Mouse (Mus musculus): ENCODE results near the gene Agtr1b. TPM values are rescaled to one million over a fixed set of nuclear protein-coding genes. Genes with fewer than 3 reads are reported as not detected.

Agtr1b gene
- 0.17 TPM in 1 of 2 replicates, not detected in the other for polyA plus RNA-seq (2014; fragmentation: Nextera tagmentation; extraction: Ambion mirVana)

DNA sequence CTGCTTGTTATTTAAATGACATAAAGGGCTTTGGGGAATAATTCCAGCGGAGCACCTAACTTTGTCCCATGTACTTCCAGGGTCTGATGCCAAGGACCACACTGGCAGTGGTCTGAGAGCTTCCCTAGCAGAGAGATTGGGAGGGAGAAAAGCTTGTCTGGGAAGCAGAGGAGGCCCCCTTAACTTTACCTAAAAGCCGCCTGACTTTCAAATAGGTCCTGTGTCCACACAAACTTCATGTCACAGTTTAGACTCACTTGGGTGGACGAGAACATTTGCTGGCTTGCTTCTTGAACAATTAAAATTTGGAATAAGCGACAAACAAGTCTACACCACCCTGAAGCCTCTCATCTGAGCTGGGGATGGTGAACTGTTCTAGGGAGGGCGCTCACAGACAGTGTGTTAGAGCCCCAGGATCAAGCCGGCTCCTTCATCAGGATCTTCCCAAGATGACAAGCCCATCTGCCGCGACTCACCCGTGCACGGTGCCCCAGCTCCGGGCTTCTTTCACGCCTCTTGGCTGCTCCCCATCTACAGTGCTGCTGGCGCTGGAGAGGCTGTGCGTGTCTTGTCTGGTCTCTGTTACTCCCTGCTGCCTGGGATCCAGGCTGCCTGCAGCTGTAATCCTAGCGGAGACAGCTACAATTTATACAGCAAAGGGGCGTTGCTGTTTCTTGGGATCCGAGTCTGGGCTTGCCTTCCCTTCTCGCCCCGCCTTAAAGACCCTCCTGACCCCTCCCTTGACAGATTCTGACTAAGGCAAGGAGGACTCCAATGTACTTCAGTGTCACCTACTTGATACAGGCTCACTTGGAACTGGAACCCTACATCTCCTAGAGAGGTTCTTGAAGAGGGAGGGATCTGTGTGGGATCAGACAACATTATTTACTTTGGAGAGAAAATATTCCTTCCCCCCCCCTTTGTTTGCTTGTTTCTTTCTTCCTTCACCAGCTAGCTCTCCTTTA lies at the start of gene Agtr1b:
Gene Agtr1b, minus strand, starts transcription at position 620 of the 965 bp plus-strand sequence.
- H3K4me3 ChIP-seq (ENCODE audit: low read depth, low read length), result peak within 1 kb of the TSS; percentile 13; the same call in 1 of the 2 replicates
- ATAC-seq (ENCODE audit: low FRiP score), result peak; percentile 88
- H3K27ac ChIP-seq (ENCODE audit: low read depth, low read length), result no peak within 1 kb of the TSS
- H3K4me1 ChIP-seq (replicated peaks; ENCODE audit: control insufficient read depth, insufficient read depth, low read length), result no peaks in the 10 kb centered on the region
- no peaks in the 10 kb centered on the region for H3K36me3 ChIP-seq (ENCODE audit: control insufficient read depth, insufficient read depth, low read length)
- no peaks in the 10 kb centered on the region for H3K27me3 ChIP-seq (ENCODE audit: control insufficient read depth, insufficient read depth, low read length)
- peak within 1 kb of the TSS; percentile 42 for H3K4me2 ChIP-seq (replicated peaks; ENCODE audit: low read depth, low read length)
- no peaks in the 10 kb centered on the region for H3K9me3 ChIP-seq (ENCODE audit: control insufficient read depth, low read length)
- peak within 1 kb of the TSS; percentile 37; the same call in 1 of the 2 replicates for H3K9ac ChIP-seq (ENCODE audit: low read depth, low read length)
- 11% methylated on average over 19 of the region's 19 CpGs for WGBS
- peak; percentile 43 for DNase-seq (ENCODE audit: low spot score)

DNA sequence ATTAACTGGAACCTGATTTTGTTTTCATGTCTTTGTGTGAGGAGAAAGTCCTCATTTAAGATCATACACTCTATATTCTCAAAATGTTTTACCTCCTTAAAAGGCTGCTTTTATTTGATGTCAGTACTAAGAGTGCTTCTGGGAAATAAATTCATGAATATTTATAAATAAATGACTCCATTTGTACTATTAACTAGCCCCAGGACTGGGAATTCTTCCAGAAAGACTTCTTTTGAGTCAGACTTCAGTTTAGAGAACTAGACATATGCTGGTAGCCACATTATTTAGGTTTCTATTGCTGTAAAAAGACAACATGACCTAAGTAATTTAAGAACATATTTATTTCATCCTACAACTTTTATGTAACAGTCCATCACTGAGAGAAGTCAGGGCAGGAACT lies 13.4 kb downstream of the Agtr1b start:
- no peak overlapping the region for H3K27ac ChIP-seq (ENCODE audit: low read depth, low read length)
- H3K9me3 ChIP-seq (ENCODE audit: control insufficient read depth, low read length), result no peaks in the 10 kb centered on the region
- H3K27me3 ChIP-seq (ENCODE audit: control insufficient read depth, insufficient read depth, low read length), result no peaks in the 10 kb centered on the region
- no peak overlapping the region for H3K4me3 ChIP-seq (ENCODE audit: low read depth, low read length)
- DNase-seq (ENCODE audit: low spot score) (no peak), ATAC-seq (ENCODE audit: low FRiP score) (no peak)
- H3K36me3 ChIP-seq (ENCODE audit: control insufficient read depth, insufficient read depth, low read length), result no peaks in the 10 kb centered on the region
- no peaks in the 10 kb centered on the region for H3K4me1 ChIP-seq (replicated peaks; ENCODE audit: control insufficient read depth, insufficient read depth, low read length)
- no peak overlapping the region for H3K4me2 ChIP-seq (replicated peaks; ENCODE audit: low read depth, low read length)
- H3K9ac ChIP-seq (ENCODE audit: low read depth, low read length), result no peak overlapping the region

DNA sequence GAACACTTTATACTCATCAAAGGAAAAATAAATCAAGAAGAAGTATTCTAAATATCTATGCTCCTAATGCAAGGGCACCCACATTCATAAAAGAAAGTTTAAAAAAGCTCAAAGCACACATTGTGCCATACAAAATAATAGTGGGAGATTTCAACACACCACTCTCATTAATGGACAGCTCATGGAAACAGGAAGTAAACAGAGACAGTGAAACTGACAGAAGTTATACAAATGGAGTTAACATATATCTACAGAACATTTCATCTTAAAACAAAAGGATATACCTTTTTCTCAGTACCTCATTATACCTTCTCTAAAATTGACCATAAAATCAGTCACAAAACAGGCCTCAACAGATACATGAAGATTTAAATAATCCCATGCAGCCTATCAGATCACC lies 18.8 kb downstream of the Agtr1b start:
- DNase-seq (ENCODE audit: low spot score), result no peak
- H3K4me3 ChIP-seq (ENCODE audit: low read depth, low read length), result no peak overlapping the region
- no peaks in the 10 kb centered on the region for H3K9me3 ChIP-seq (ENCODE audit: control insufficient read depth, low read length)
- H3K27me3 ChIP-seq (ENCODE audit: control insufficient read depth, insufficient read depth, low read length), result no peaks in the 10 kb centered on the region
- no peak overlapping the region for H3K4me2 ChIP-seq (replicated peaks; ENCODE audit: low read depth, low read length)
- no peaks in the 10 kb centered on the region for H3K36me3 ChIP-seq (ENCODE audit: control insufficient read depth, insufficient read depth, low read length)
- no peak for ATAC-seq (ENCODE audit: low FRiP score)
- no peaks in the 10 kb centered on the region for H3K4me1 ChIP-seq (replicated peaks; ENCODE audit: control insufficient read depth, insufficient read depth, low read length)
- no peak overlapping the region for H3K27ac ChIP-seq (ENCODE audit: low read depth, low read length)
- no peak overlapping the region for H3K9ac ChIP-seq (ENCODE audit: low read depth, low read length)

DNA sequence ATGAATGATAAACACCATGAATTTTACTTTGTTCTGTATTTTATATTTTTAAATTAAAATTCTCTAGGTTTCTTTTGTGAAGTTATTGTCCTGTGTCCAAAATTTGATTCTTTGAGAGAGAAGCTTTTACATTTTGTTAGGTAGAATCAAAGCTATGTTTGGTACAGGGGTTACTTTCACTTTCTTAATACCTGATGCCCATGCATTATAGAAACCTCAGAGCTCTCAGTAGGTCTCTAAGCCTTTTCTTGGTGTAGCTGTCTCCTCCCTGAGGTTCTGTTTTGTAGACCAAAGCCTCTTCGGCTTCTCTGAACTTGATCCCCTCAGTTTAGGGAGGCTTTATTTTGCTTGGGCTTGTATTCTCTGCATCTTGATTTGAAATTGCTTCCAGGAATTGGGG lies 26.6 kb downstream of the Agtr1b start:
- Histone ChIP-seq H3K4me2 (replicated peaks; ENCODE audit: low read depth, low read length) (no peak overlapping the region), H3K9ac (ENCODE audit: low read depth, low read length) (no peak overlapping the region), H3K36me3 (ENCODE audit: control insufficient read depth, insufficient read depth, low read length) (no peaks in the 10 kb centered on the region), H3K27ac (ENCODE audit: low read depth, low read length) (no peak overlapping the region), H3K4me1 (replicated peaks; ENCODE audit: control insufficient read depth, insufficient read depth, low read length) (no peaks in the 10 kb centered on the region), H3K9me3 (ENCODE audit: control insufficient read depth, low read length) (no peaks in the 10 kb centered on the region), H3K4me3 (ENCODE audit: low read depth, low read length) (no peak overlapping the region), H3K27me3 (ENCODE audit: control insufficient read depth, insufficient read depth, low read length) (no peaks in the 10 kb centered on the region)
- DNase-seq (ENCODE audit: low spot score) (no peak), ATAC-seq (ENCODE audit: low FRiP score) (no peak)
- 91% methylated on average over 1 of the region's 1 CpGs for WGBS

DNA sequence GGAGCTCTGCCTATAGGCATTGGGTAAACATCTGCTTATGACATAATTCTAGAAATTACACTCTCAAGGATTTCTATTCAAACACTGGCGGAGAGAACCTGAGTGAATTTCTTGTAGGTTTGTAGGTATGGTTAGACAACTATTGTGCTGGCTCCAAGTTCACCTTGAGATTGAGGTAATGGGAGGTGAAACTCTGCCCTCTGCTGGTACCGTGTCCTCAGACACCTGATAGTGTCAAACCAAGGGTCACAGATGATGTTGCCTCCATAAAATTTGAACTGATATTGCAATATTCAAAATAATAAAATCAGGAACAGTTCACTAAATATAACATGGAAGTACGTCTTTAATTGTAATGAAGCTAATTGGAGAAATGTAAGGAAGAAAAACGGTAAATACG lies 32.3 kb downstream of the Agtr1b start:
- Histone ChIP-seq H3K4me2 (replicated peaks; ENCODE audit: low read depth, low read length) (no peak overlapping the region), H3K27ac (ENCODE audit: low read depth, low read length) (no peak overlapping the region), H3K4me3 (ENCODE audit: low read depth, low read length) (no peak overlapping the region), H3K9ac (ENCODE audit: low read depth, low read length) (no peak overlapping the region), H3K9me3 (ENCODE audit: control insufficient read depth, low read length) (no peaks in the 10 kb centered on the region), H3K36me3 (ENCODE audit: control insufficient read depth, insufficient read depth, low read length) (no peaks in the 10 kb centered on the region), H3K4me1 (replicated peaks; ENCODE audit: control insufficient read depth, insufficient read depth, low read length) (no peaks in the 10 kb centered on the region), H3K27me3 (ENCODE audit: control insufficient read depth, insufficient read depth, low read length) (no peaks in the 10 kb centered on the region)
- whole genome bisulfite sequencing, result 67% methylated on average over 5 of the region's 5 CpGs
- ATAC-seq (ENCODE audit: low FRiP score) (no peak), DNase-seq (ENCODE audit: low spot score) (no peak)

DNA sequence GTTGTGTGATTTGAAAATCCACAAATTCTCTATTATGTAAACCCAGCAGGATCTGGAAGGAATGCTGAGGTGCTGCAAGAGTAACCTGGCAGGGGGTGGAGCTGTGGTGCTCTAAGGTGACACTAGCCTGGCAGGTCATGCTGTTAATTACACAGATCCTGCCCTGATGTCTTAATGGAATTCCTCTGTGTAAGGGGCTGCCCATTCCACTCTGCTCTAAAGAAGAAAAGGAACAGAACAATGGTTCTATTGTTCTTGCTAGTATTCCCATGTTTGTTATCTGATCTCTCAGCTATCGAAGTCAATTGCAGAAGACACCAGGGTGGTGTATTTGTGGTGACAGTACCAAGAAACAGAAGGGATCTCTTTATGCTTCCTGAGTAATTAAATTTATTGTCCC lies 49.7 kb downstream of the Agtr1b start:
- WGBS, result 4% methylated on average over 1 of the region's 1 CpGs
- Histone ChIP-seq H3K4me2 (replicated peaks; ENCODE audit: low read depth, low read length) (no peak overlapping the region), H3K4me1 (replicated peaks; ENCODE audit: control insufficient read depth, insufficient read depth, low read length) (no peaks in the 10 kb centered on the region), H3K4me3 (ENCODE audit: low read depth, low read length) (no peak overlapping the region), H3K27ac (ENCODE audit: low read depth, low read length) (no peak overlapping the region), H3K27me3 (ENCODE audit: control insufficient read depth, insufficient read depth, low read length) (no peaks in the 10 kb centered on the region), H3K9ac (ENCODE audit: low read depth, low read length) (no peak overlapping the region), H3K36me3 (ENCODE audit: control insufficient read depth, insufficient read depth, low read length) (no peaks in the 10 kb centered on the region), H3K9me3 (ENCODE audit: control insufficient read depth, low read length) (no peaks in the 10 kb centered on the region)
- peak; percentile 9 for DNase-seq (ENCODE audit: low spot score)
- no peak for ATAC-seq (ENCODE audit: low FRiP score)

DNA sequence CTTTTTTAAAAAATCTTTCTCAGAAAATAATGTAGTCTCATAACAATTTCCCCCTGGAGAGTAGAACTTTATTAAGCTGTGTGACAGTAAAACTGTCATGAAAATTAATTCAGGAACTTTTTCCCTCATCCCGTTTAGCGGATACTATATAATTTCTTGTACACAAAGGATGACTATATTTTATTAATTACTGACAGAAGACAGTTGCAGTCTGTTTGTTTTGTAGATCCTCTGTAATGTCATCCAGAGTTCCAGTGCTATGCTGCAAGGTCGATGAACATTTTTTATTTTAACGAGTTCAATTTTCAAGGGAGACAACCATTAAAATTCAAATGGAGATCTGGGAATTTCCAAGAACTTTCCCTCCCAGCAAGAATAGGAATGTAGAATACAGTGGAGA lies 57.8 kb downstream of the Agtr1b start:
- Histone ChIP-seq H3K36me3 (ENCODE audit: control insufficient read depth, insufficient read depth, low read length) (no peaks in the 10 kb centered on the region), H3K27ac (ENCODE audit: low read depth, low read length) (no peak overlapping the region), H3K4me2 (replicated peaks; ENCODE audit: low read depth, low read length) (no peak overlapping the region), H3K27me3 (ENCODE audit: control insufficient read depth, insufficient read depth, low read length) (no peaks in the 10 kb centered on the region), H3K9ac (ENCODE audit: low read depth, low read length) (no peak overlapping the region), H3K9me3 (ENCODE audit: control insufficient read depth, low read length) (no peaks in the 10 kb centered on the region), H3K4me1 (replicated peaks; ENCODE audit: control insufficient read depth, insufficient read depth, low read length) (no peaks in the 10 kb centered on the region), H3K4me3 (ENCODE audit: low read depth, low read length) (no peak overlapping the region)
- 92% methylated on average over 4 of the region's 4 CpGs for WGBS
- DNase-seq (ENCODE audit: low spot score), result no peak
- no peak for ATAC-seq (ENCODE audit: low FRiP score)

DNA sequence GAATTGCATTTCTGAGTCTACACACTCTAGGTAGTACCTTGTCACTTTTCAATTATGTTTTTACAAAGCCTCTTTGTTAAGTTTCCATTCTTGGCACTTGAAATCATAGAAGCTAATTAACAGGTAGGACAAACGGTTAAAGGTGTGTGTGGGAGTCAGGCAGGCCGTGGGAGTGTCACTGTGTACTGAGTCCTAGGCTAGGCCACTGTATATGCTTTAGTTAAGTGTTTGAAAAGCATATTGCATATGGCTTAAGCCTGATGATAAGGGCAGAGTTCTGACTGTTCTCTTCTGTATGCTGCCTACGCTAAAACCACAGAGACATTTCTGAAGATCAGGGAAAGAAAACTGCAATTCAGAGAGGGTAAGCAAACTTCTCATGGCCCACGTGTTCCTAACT lies 59.7 kb downstream of the Agtr1b start:
- ATAC-seq (ENCODE audit: low FRiP score) (no peak), DNase-seq (ENCODE audit: low spot score) (no peak)
- H3K9ac ChIP-seq (ENCODE audit: low read depth, low read length), result no peak overlapping the region
- H3K9me3 ChIP-seq (ENCODE audit: control insufficient read depth, low read length), result no peaks in the 10 kb centered on the region
- no peak overlapping the region for H3K4me3 ChIP-seq (ENCODE audit: low read depth, low read length)
- H3K27ac ChIP-seq (ENCODE audit: low read depth, low read length), result no peak overlapping the region
- H3K4me2 ChIP-seq (replicated peaks; ENCODE audit: low read depth, low read length), result no peak overlapping the region
- H3K36me3 ChIP-seq (ENCODE audit: control insufficient read depth, insufficient read depth, low read length), result no peaks in the 10 kb centered on the region
- WGBS, result 87% methylated on average over 4 of the region's 4 CpGs
- no peaks in the 10 kb centered on the region for H3K4me1 ChIP-seq (replicated peaks; ENCODE audit: control insufficient read depth, insufficient read depth, low read length)
- H3K27me3 ChIP-seq (ENCODE audit: control insufficient read depth, insufficient read depth, low read length), result no peaks in the 10 kb centered on the region

DNA sequence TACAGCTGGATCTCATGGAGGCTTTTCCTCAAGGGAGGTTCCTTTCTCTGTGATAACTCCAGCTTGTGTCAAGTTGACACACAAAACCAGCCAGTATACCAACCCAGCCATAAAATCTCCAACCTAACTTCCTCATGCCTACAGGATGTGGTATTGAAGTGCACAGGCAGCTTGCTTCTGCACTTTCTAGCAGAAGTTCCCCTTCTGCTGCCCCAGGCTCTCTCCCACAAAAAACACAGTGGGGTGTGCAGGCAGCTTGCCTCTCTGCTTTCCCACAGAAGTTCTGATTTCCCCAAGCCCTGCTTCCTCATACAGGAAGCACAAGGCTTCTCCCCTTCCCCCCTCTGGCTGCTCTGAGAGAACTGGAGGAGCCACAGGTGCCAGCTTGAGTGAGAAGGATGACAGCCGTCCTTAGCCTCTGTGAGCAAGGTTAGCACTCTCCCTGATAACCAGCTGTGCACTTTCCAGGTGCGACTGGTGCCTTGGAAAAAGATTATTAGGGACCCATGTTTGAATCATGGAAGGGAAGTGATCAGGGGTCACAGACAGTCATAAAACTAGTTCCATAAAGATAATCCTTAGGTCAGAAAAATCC lies 62.1 kb downstream of the Agtr1b start:
- DNase-seq (ENCODE audit: low spot score), result no peak
- Histone ChIP-seq H3K4me3 (ENCODE audit: low read depth, low read length) (no peak overlapping the region), H3K9ac (ENCODE audit: low read depth, low read length) (no peak overlapping the region), H3K36me3 (ENCODE audit: control insufficient read depth, insufficient read depth, low read length) (no peaks in the 10 kb centered on the region), H3K9me3 (ENCODE audit: control insufficient read depth, low read length) (no peaks in the 10 kb centered on the region), H3K27me3 (ENCODE audit: control insufficient read depth, insufficient read depth, low read length) (no peaks in the 10 kb centered on the region), H3K4me2 (replicated peaks; ENCODE audit: low read depth, low read length) (no peak overlapping the region), H3K4me1 (replicated peaks; ENCODE audit: control insufficient read depth, insufficient read depth, low read length) (no peaks in the 10 kb centered on the region), H3K27ac (ENCODE audit: low read depth, low read length) (no peak overlapping the region)
- WGBS, result 60% methylated on average over 2 of the region's 2 CpGs
- no peak for ATAC-seq (ENCODE audit: low FRiP score)
